Mouse (Mus musculus) heart, postnatal 0 days (tissue): Measurements from ENCODE around the gene Gm973. TPM values are rescaled to one million over a fixed set of nuclear protein-coding genes. Genes with fewer than 3 reads are reported as not detected.
A peak's percentile ranks its signal among the peaks of the same experiment; 100 is the strongest.

Source experiments
- ATAC-seq: fragments of 200-750 bp; cut with Nextera tagmentation; 2 replicates; pipeline ENCODE4 v1.8.0; 2017; ENCODE audit warnings: low read depth, moderate number of reproducible peaks, moderate library complexity; ENCODE audit not compliant: insufficient read depth
- DNase-seq: peaks from one replicate; pipeline ENCODE4 v3.0.0-alpha.2; 2016; ENCODE audit warnings: low spot score
- H3K27ac ChIP-seq: fragments of 300-500 bp; sonication (generic); 2 replicates; pipeline ENCODE4 v1.5.1; 2014; ENCODE audit warnings: low read depth, mild to moderate bottlenecking
- H3K27me3 ChIP-seq: fragments of 300-500 bp; sonication (generic); 2 replicates; pipeline ENCODE4 v1.6.1; 2014; ENCODE audit warnings: low read length, mixed read lengths; ENCODE audit not compliant: control insufficient read depth, insufficient read depth
- H3K36me3 ChIP-seq: fragments of 300-500 bp; sonication (generic); replicated peaks from 2 replicates; pipeline ENCODE4 v1.6.1; 2014; ENCODE audit warnings: low read length, mixed read lengths; ENCODE audit not compliant: control insufficient read depth, insufficient read depth
- H3K4me1 ChIP-seq: fragments of 300-500 bp; sonication (generic); 2 replicates; pipeline ENCODE4 v1.6.1; 2014; ENCODE audit warnings: antibody characterized with exemption; ENCODE audit not compliant: control insufficient read depth, insufficient read depth
- H3K4me2 ChIP-seq: fragments of 300-500 bp; sonication (generic); 2 replicates; pipeline ENCODE4 v1.6.1; 2014; ENCODE audit warnings: low read depth, mild to moderate bottlenecking, low read length, moderate library complexity
- H3K4me3 ChIP-seq: fragments of 300-500 bp; sonication (generic); 2 replicates; pipeline ENCODE4 v1.5.1; 2014; ENCODE audit warnings: low read depth, low read length
- H3K9ac ChIP-seq: fragments of 300-500 bp; sonication (generic); replicated peaks from 2 replicates; pipeline ENCODE4 v1.6.1; 2014; ENCODE audit warnings: low read depth, low read length, mixed read lengths
- H3K9me3 ChIP-seq: fragments of 300-500 bp; sonication (generic); replicated peaks from 2 replicates; pipeline ENCODE4 v1.6.1; 2016; ENCODE audit warnings: low read length; ENCODE audit not compliant: control insufficient read depth
- CTCF ChIP-seq: IDR thresholded peaks from 2 replicates; pipeline ENCODE4 v1.5.1; 2016; ENCODE audit warnings: antibody characterized with exemption, control low read depth, low read depth
- EP300 ChIP-seq: IDR thresholded peaks from 2 replicates; pipeline ENCODE4 v1.6.1; 2016; ENCODE audit warnings: antibody characterized with exemption, low read depth
- WGBS: fragments of 180-500 bp; shearing (Covaris S2); extraction: QIAGEN DNeasy Blood & Tissue Kit; methylation state at CpG from one replicate; pipeline ENCODE4 v1.1.7; 2014; 5-methylcytosine and 5-hydroxymethylcytosine counted together
- polyA plus RNA-seq: library from polyadenylated mRNA; unstranded; fragments of >200 nt; fragmentation: Nextera tagmentation; extraction: Ambion mirVana; gene quantifications from 2 replicates; pipeline ENCODE4 v1.2.1, GENCODE M21; 2015
- total RNA-seq: library from RNA; depleted of rRNA; stranded (reverse); fragments of >200 nt; gene quantifications from 2 replicates; pipeline ENCODE4 v1.2.3, GENCODE M21; 2014; ENCODE audit warnings: low replicate concordance

The Gm973 gene
- total and polyA plus RNA-seq, 2 experiments from 2014 or later: 0.14 TPM; not detected in 1

- Histone ChIP-seq H3K4me2 (peak overlapping the region; percentile 34), H3K4me3 (0 out of 2 replicates have a peak overlapping the region, but pooled peaks have one; percentile 2), H3K27ac (peak overlapping the region; percentile 28), H3K4me1 (peaks cover 30% of the 10 kb centered on the region), H3K9ac (no peak overlapping the region), H3K27me3 (peaks cover 16% of the 10 kb centered on the region), H3K9me3 (no peaks in the 10 kb centered on the region), H3K36me3 (no peaks in the 10 kb centered on the region)
- DNase-seq: peak; percentile 37
- ATAC-seq: no peak
- TF ChIP-seq EP300: no peak
- TF ChIP-seq CTCF: no peak
- WGBS: 12% methylated on average over 10 of the region's 10 CpGs
Observed at GRCm38 (mm10) chr1:59487651-59488051, 28.4 kb upstream of the Gm973 start.

- H3K36me3 ChIP-seq: no peaks in the 10 kb centered on the region
- H3K4me1 ChIP-seq: peaks cover 23% of the 10 kb centered on the region
- no peaks in the 10 kb centered on the region for H3K9me3 ChIP-seq
- no peak overlapping the region for H3K27ac ChIP-seq
- DNase-seq: no peak
- no peak overlapping the region for H3K4me2 ChIP-seq
- H3K4me3 ChIP-seq: no peak overlapping the region
- no peak overlapping the region for H3K9ac ChIP-seq
- no peak for ATAC-seq
- TF ChIP-seq EP300 (no peak), CTCF (no peak)
- peaks cover 15% of the 10 kb centered on the region for H3K27me3 ChIP-seq
- 54% methylated on average over 4 of the region's 4 CpGs for WGBS
Observed at GRCm38 (mm10) chr1:59488481-59488880, 27.6 kb upstream of the Gm973 start.

- DNase-seq (no peak), ATAC-seq (no peak)
- no peak overlapping the region for H3K4me2 ChIP-seq
- TF ChIP-seq CTCF (no peak), EP300 (no peak)
- H3K9ac ChIP-seq: no peak overlapping the region
- no peak overlapping the region for H3K27ac ChIP-seq
- 34% methylated on average over 4 of the region's 4 CpGs for WGBS
- no peaks in the 10 kb centered on the region for H3K9me3 ChIP-seq
- peaks cover 9% of the 10 kb centered on the region for H3K27me3 ChIP-seq
- H3K4me1 ChIP-seq: peaks cover 18% of the 10 kb centered on the region
- H3K36me3 ChIP-seq: no peaks in the 10 kb centered on the region
- no peak overlapping the region for H3K4me3 ChIP-seq
Observed at GRCm38 (mm10) chr1:59488991-59489390, 27.1 kb upstream of the Gm973 start.

- Histone ChIP-seq H3K4me3 (no peak overlapping the region), H3K36me3 (no peaks in the 10 kb centered on the region), H3K27ac (no peak overlapping the region), H3K27me3 (no peaks in the 10 kb centered on the region), H3K4me2 (no peak overlapping the region), H3K9ac (no peak overlapping the region), H3K9me3 (no peaks in the 10 kb centered on the region), H3K4me1 (peaks cover 18% of the 10 kb centered on the region)
- WGBS: 73% methylated on average over 9 of the region's 9 CpGs
- no peak for ATAC-seq
- no peak for TF ChIP-seq CTCF
- no peak for TF ChIP-seq EP300
- DNase-seq: no peak
Observed at GRCm38 (mm10) chr1:59491517-59491916, 24.5 kb upstream of the Gm973 start.

- no peaks in the 10 kb centered on the region for H3K9me3 ChIP-seq
- H3K9ac ChIP-seq: no peak overlapping the region
- no peak for DNase-seq
- H3K36me3 ChIP-seq: no peaks in the 10 kb centered on the region
- no peak overlapping the region for H3K4me2 ChIP-seq
- 69% methylated on average over 4 of the region's 4 CpGs for WGBS
- H3K27me3 ChIP-seq: no peaks in the 10 kb centered on the region
- peaks cover 16% of the 10 kb centered on the region for H3K4me1 ChIP-seq
- H3K27ac ChIP-seq: no peak overlapping the region
- ATAC-seq: no peak
- TF ChIP-seq EP300 (no peak), CTCF (no peak)
- H3K4me3 ChIP-seq: no peak overlapping the region
Observed at GRCm38 (mm10) chr1:59492432-59492831, 23.6 kb upstream of the Gm973 start.

- no peaks in the 10 kb centered on the region for H3K27me3 ChIP-seq
- ATAC-seq (no peak), DNase-seq (no peak)
- H3K9me3 ChIP-seq: no peaks in the 10 kb centered on the region
- H3K9ac ChIP-seq: no peak overlapping the region
- H3K4me1 ChIP-seq: no peaks in the 10 kb centered on the region
- TF ChIP-seq CTCF: no peak
- no peak overlapping the region for H3K4me3 ChIP-seq
- no peak overlapping the region for H3K27ac ChIP-seq
- H3K36me3 ChIP-seq: no peaks in the 10 kb centered on the region
- 85% methylated on average over 5 of the region's 5 CpGs for WGBS
- H3K4me2 ChIP-seq: no peak overlapping the region
Observed at GRCm38 (mm10) chr1:59495970-59496369, 20.1 kb upstream of the Gm973 start.
